In genomic region chr1:74313049-74313692, GRCm38 (mm10) we compare ENCODE assay signal across 1 mouse cellular context.
TF ChIP-seq lines count a peak whose summit lies in the region.

No protein-coding gene starts in this region.

TF ChIP-seq in MEL, 35 proteins besides CTCF, POLR2A, EP300 and RAD21 (continued from another document):
- no peak for TF ChIP-seq ELF1 (IDR thresholded peaks at IDR 0.05; ENCODE audit: low read depth, low read length)
- TF ChIP-seq USF2 (IDR thresholded peaks at IDR 0.05; ENCODE audit: borderline replicate concordance in 1 of 2, insufficient read depth in 1 of 2, low read depth in 1 of 2, low read length in 2 of 2) = no peak
- peak; percentile 95 for TF ChIP-seq SMC3 (IDR thresholded peaks at IDR 0.05; ENCODE audit: low read depth, low read length)
- no peak for TF ChIP-seq ZNF384 (IDR thresholded peaks at IDR 0.05; ENCODE audit: low read depth, low read length)
- no peak for TF ChIP-seq ZMIZ1 (IDR thresholded peaks at IDR 0.05; ENCODE audit: low read depth, low read length)
- no peak for TF ChIP-seq NELFE (IDR thresholded peaks at IDR 0.05; ENCODE audit: low read depth, low read length)
- TF ChIP-seq NRF1 (IDR thresholded peaks at IDR 0.05; ENCODE audit: insufficient read depth, low read depth, low read length, poor library complexity, severe bottlenecking) = no peak
- TF ChIP-seq SIN3A (IDR thresholded peaks at IDR 0.05; ENCODE audit: low read length) = peak; percentile 68; the same call in 1 of the 2 replicates
- no peak for TF ChIP-seq E2F4 (IDR thresholded peaks at IDR 0.05; ENCODE audit: borderline replicate concordance, low read depth, low read length)
- no peak for TF ChIP-seq MYB (IDR thresholded peaks at IDR 0.05; ENCODE audit: low read depth, low read length)
- no peak for TF ChIP-seq MAFK (IDR thresholded peaks at IDR 0.05; ENCODE audit: borderline replicate concordance, low read depth, low read length)
- peak; percentile 86 for TF ChIP-seq ZC3H11A (IDR thresholded peaks at IDR 0.05; ENCODE audit: low read depth, low read length)
- peak; percentile 51 for TF ChIP-seq MXI1 (IDR thresholded peaks at IDR 0.05; ENCODE audit: low read depth, low read length)
- 0 out of 2 replicates have a peak, but pooled peaks have one; percentile 19 for TF ChIP-seq HCFC1 (IDR thresholded peaks at IDR 0.05; ENCODE audit: low read depth, low read length)
